Mouse (Mus musculus) liver, adult 2 months (tissue): ENCODE results near the gene Gm10428. TPM values are rescaled to one million over a fixed set of nuclear protein-coding genes. Genes with fewer than 3 reads are reported as not detected.

Source experiments
- DNase-seq: peaks from one replicate; pipeline ENCODE4 v3.0.0-alpha.2; 2011; ENCODE audit warnings: low read depth, low spot score; ENCODE audit errors: extremely low read depth
- H3K27ac ChIP-seq: fragments of 200-500 bp; replicated peaks from 2 replicates; pipeline ENCODE4 v1.5.1; 2012; ENCODE audit warnings: low read depth, mild to moderate bottlenecking, control low read depth, inconsistent platforms, low read length; ENCODE audit not compliant: insufficient read depth
- H3K27me3 ChIP-seq: fragments of 200-500 bp; 2 replicates; pipeline ENCODE4 v1.6.1; 2012; ENCODE audit warnings: mild to moderate bottlenecking, moderate library complexity, low read length, inconsistent platforms; ENCODE audit not compliant: control insufficient read depth, insufficient read depth
- H3K36me3 ChIP-seq: fragments of 200-500 bp; 2 replicates; pipeline ENCODE4 v1.6.1; 2012; ENCODE audit warnings: low read length, inconsistent platforms; ENCODE audit not compliant: control insufficient read depth, insufficient read depth
- H3K4me1 ChIP-seq: fragments of 200-500 bp; 2 replicates; pipeline ENCODE4 v1.6.1; 2011; ENCODE audit warnings: low read length; ENCODE audit not compliant: control insufficient read depth, insufficient read depth
- H3K4me3 ChIP-seq: fragments of 200-500 bp; 2 replicates; pipeline ENCODE4 v1.5.1; 2011; ENCODE audit warnings: low read depth, mild to moderate bottlenecking, control low read depth, low read length, moderate library complexity; ENCODE audit not compliant: insufficient read depth
- H3K79me2 ChIP-seq: fragments of 200-500 bp; 2 replicates; pipeline ENCODE4 v1.6.1; 2012; ENCODE audit warnings: inconsistent platforms, mild to moderate bottlenecking, low read length, moderate library complexity; ENCODE audit not compliant: control insufficient read depth, insufficient read depth
- H3K9ac ChIP-seq: fragments of 200-500 bp; 2 replicates; pipeline ENCODE4 v1.6.1; 2012; ENCODE audit warnings: low read depth, mild to moderate bottlenecking, control low read depth, inconsistent platforms, low read length
- CTCF ChIP-seq: fragments of 200-500 bp; IDR thresholded peaks from 2 replicates; pipeline ENCODE4 v1.5.1; 2011; ENCODE audit warnings: low read depth, low read length, control low read depth
- POLR2A ChIP-seq: fragments of 200-500 bp; IDR thresholded peaks from 2 replicates; pipeline ENCODE4 v1.6.1; 2011; ENCODE audit warnings: low read length, control low read depth; ENCODE audit not compliant: insufficient read depth; ENCODE audit errors: extremely low read depth
- WGBS: fragments of 180-500 bp; shearing (Covaris S2); methylation state at CpG from one replicate; pipeline ENCODE4 v1.1.7; 2018; 5-methylcytosine and 5-hydroxymethylcytosine counted together
- polyA plus RNA-seq: library from polyadenylated mRNA; depleted of rRNA; stranded (reverse); fragments of >200 nt; gene quantifications from 2 replicates; pipeline ENCODE4 v1.2.3, GENCODE M21; 2012
- total RNA-seq: library from RNA; depleted of rRNA; stranded (reverse); fragments of >200 nt; gene quantifications from 2 replicates; pipeline ENCODE4 v1.2.3, GENCODE M21; 2014

Gene Gm10428
- total and polyA plus RNA-seq, 2 experiments = not detected

GRCm38 (mm10) chr11:62732022-62732387, 20.9 kb upstream of the Gm10428 start:
- no peak for DNase-seq
- Histone ChIP-seq H3K36me3 (no peaks in the 10 kb centered on the region), H3K27me3 (peaks cover 5% of the 10 kb centered on the region), H3K4me3 (peak overlapping the region; percentile 67; the same call in 1 of the 2 replicates), H3K27ac (no peak overlapping the region), H3K4me1 (peaks cover 5% of the 10 kb centered on the region; the same call in 1 of the 2 replicates), H3K79me2 (no peaks in the 10 kb centered on the region), H3K9ac (no peak overlapping the region)
- WGBS = 31% methylated on average over 5 of the region's 5 CpGs
- no peak for TF ChIP-seq POLR2A
- TF ChIP-seq CTCF = no peak

GRCm38 (mm10) chr11:62732665-62733064, 20.2 kb upstream of the Gm10428 start:
- Histone ChIP-seq H3K27me3 (peaks cover 5% of the 10 kb centered on the region), H3K4me3 (no peak overlapping the region), H3K9ac (no peak overlapping the region), H3K36me3 (no peaks in the 10 kb centered on the region), H3K4me1 (peaks cover 5% of the 10 kb centered on the region; the same call in 1 of the 2 replicates), H3K79me2 (no peaks in the 10 kb centered on the region), H3K27ac (no peak overlapping the region)
- no peak for TF ChIP-seq POLR2A
- no peak for TF ChIP-seq CTCF
- DNase-seq = no peak
- WGBS = 81% methylated on average over 3 of the region's 3 CpGs

GRCm38 (mm10) chr11:62741186-62741585, 11.7 kb upstream of the Gm10428 start:
- TF ChIP-seq CTCF (no peak), POLR2A (no peak)
- Histone ChIP-seq H3K9ac (no peak overlapping the region), H3K79me2 (no peaks in the 10 kb centered on the region), H3K27ac (no peak overlapping the region), H3K36me3 (no peaks in the 10 kb centered on the region), H3K27me3 (no peaks in the 10 kb centered on the region), H3K4me1 (no peaks in the 10 kb centered on the region), H3K4me3 (no peak overlapping the region)
- WGBS = 82% methylated on average over 2 of the region's 2 CpGs
- no peak for DNase-seq

GRCm38 (mm10) chr11:62742261-62742957, 10.5 kb upstream of the Gm10428 start:
- Histone ChIP-seq H3K27me3 (no peaks in the 10 kb centered on the region), H3K79me2 (no peaks in the 10 kb centered on the region), H3K4me3 (no peak overlapping the region), H3K9ac (no peak overlapping the region), H3K27ac (no peak overlapping the region), H3K36me3 (no peaks in the 10 kb centered on the region), H3K4me1 (no peaks in the 10 kb centered on the region)
- DNase-seq = no peak
- WGBS = 83% methylated on average over 10 of the region's 10 CpGs
- TF ChIP-seq CTCF = no peak
- no peak for TF ChIP-seq POLR2A

GRCm38 (mm10) chr11:62744103-62744502, 8.8 kb upstream of the Gm10428 start:
- WGBS = 45% methylated on average over 5 of the region's 5 CpGs
- no peak overlapping the region; the same call in 1 of the 2 replicates for H3K4me3 ChIP-seq

GRCm38 (mm10) chr11:62746001-62746533, 6.8 kb upstream of the Gm10428 start:
- 9% methylated on average over 27 of the region's 27 CpGs for WGBS
- DNase-seq = no peak
- no peaks in the 10 kb centered on the region for H3K36me3 ChIP-seq
- H3K27ac ChIP-seq = no peak overlapping the region
- no peak overlapping the region for H3K4me3 ChIP-seq
- no peak overlapping the region for H3K9ac ChIP-seq
- H3K27me3 ChIP-seq = 0 out of 2 replicates have a peak, but pooled peaks cover 2% of the 10 kb centered on the region
- TF ChIP-seq CTCF (0 out of 2 replicates have a peak, but pooled peaks have one; percentile 33), POLR2A (no peak)
- no peaks in the 10 kb centered on the region for H3K79me2 ChIP-seq
- H3K4me1 ChIP-seq = no peaks in the 10 kb centered on the region

More at GRCm38 (mm10) chr11:62744103-62744502, 8.8 kb upstream of the Gm10428 start:
- H3K9ac ChIP-seq = no peak overlapping the region
- H3K4me1 ChIP-seq = no peaks in the 10 kb centered on the region
- H3K27me3 ChIP-seq = 0 out of 2 replicates have a peak, but pooled peaks cover 2% of the 10 kb centered on the region
- no peak overlapping the region for H3K27ac ChIP-seq
- H3K36me3 ChIP-seq = no peaks in the 10 kb centered on the region
- no peaks in the 10 kb centered on the region for H3K79me2 ChIP-seq
- peak; percentile 26 for DNase-seq
- TF ChIP-seq POLR2A (no peak), CTCF (peak; percentile 87)
